Mouse (Mus musculus): ENCODE data around the gene Snx11. TPM values are rescaled to one million over a fixed set of nuclear protein-coding genes. Genes with fewer than 3 reads are reported as not detected.

Snx11 gene
- polyA plus RNA-seq, 1 experiment: 17.6 TPM

DNA sequence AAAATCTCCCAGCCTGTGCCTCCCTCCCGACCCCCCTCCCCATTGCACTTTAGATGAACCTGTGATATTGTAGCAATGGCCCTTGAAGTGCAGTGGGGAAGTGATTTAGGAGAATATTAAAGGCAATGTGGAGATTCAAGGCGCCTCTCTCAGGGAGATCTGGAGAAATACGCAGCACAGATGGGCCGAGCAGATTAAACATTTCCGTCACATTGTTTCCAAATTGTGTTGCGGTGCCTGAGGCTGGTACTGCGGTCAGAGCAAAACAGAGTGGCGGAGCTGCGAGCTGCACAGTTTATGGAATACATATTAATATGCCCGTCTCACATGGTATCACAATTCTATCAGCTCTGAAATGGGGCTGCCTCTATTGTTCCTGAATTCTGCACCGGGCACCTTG, 34.4 kb downstream of the Snx11 start:
- TF ChIP-seq MAX (IDR thresholded peaks at IDR 0.05): no peak
- no peak for TF ChIP-seq USF1 (IDR thresholded peaks at IDR 0.05; ENCODE audit: low read depth)
- no peak for TF ChIP-seq CEBPB (IDR thresholded peaks at IDR 0.05; ENCODE audit: low read depth)
- TF ChIP-seq MYOG (IDR thresholded peaks at IDR 0.05; ENCODE audit: control insufficient read depth, extremely low read depth, insufficient read length): no peak
- no peak for TF ChIP-seq CTCF (IDR thresholded peaks at IDR 0.05; ENCODE audit: control insufficient read depth, insufficient read depth, insufficient read length)
- no peak for TF ChIP-seq FOSL1 (IDR thresholded peaks at IDR 0.05; ENCODE audit: insufficient read depth, low read length, poor library complexity, severe bottlenecking)
- no peak for TF ChIP-seq MYOD1 (IDR thresholded peaks at IDR 0.05; ENCODE audit: control insufficient read depth, insufficient read length, low read depth)
- Histone ChIP-seq H3K4me3 (ENCODE audit: insufficient read depth, poor library complexity, severe bottlenecking) (no peak overlapping the region), H3K79me2 (ENCODE audit: control insufficient read depth, insufficient read depth) (no peaks in the 10 kb centered on the region), H3K79me3 (ENCODE audit: low read depth) (no peaks in the 10 kb centered on the region), H3K27me3 (ENCODE audit: control insufficient read depth, insufficient read depth, insufficient read length) (peaks cover 28% of the 10 kb centered on the region), H3ac (ENCODE audit: control insufficient read depth, insufficient read length, low read depth) (no peak overlapping the region), H3K36me3 (ENCODE audit: control insufficient read depth, insufficient read depth) (no peaks in the 10 kb centered on the region)

DNA sequence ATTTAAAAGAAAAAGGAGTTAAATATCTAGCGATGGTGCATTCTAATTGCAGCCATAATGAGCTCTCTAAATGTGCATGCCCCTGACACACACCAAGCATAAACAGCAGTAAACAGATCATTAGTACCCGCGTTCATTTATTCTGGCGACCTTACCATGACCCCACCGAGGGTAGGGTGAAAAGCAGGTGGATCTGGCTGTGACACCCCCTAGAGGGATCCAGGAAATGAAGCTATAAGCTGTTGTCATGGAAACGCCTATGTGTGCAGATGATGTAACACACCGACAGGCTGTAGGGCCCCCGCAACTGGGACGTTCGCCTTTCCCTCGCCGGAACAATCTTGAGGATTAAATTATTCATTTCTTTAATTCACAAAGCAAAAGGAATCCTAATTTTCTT, 35.4 kb downstream of the Snx11 start:
- Histone ChIP-seq H3K36me3 (ENCODE audit: control insufficient read depth, insufficient read depth) (no peaks in the 10 kb centered on the region), H3K27me3 (ENCODE audit: control insufficient read depth, insufficient read depth, insufficient read length) (peaks cover 33% of the 10 kb centered on the region), H3K79me3 (ENCODE audit: low read depth) (no peaks in the 10 kb centered on the region), H3K4me3 (ENCODE audit: insufficient read depth, poor library complexity, severe bottlenecking) (no peak overlapping the region), H3ac (ENCODE audit: control insufficient read depth, insufficient read length, low read depth) (no peak overlapping the region), H3K79me2 (ENCODE audit: control insufficient read depth, insufficient read depth) (no peaks in the 10 kb centered on the region)
- TF ChIP-seq FOSL1 (IDR thresholded peaks at IDR 0.05; ENCODE audit: insufficient read depth, low read length, poor library complexity, severe bottlenecking) (no peak), USF1 (IDR thresholded peaks at IDR 0.05; ENCODE audit: low read depth) (no peak)

DNA sequence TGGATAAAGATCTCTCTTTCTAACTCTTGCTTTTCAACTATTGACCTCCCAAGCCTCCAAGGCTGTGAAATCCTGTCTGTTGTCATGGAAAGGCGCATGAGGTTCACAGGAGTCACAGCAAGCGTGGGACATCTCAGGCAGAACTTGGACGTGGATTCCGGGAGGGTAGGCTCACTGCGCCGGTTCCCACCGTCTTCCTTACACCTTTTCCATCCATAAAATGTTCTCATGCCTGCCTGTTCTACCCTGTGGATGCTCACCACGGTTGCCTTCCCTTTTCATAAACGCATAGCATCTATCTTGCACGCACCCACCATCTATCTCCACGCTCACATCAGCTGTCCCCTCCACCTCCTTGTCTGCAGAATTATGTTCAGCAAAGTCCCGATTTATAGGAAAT, 36.6 kb downstream of the Snx11 start:
- TF ChIP-seq CTCF (IDR thresholded peaks at IDR 0.05; ENCODE audit: control insufficient read depth, insufficient read depth, insufficient read length) (no peak), FOSL1 (IDR thresholded peaks at IDR 0.05; ENCODE audit: insufficient read depth, low read length, poor library complexity, severe bottlenecking) (no peak), MYOD1 (IDR thresholded peaks at IDR 0.05; ENCODE audit: control insufficient read depth, insufficient read length, low read depth) (no peak), MAX (IDR thresholded peaks at IDR 0.05) (no peak), CEBPB (IDR thresholded peaks at IDR 0.05; ENCODE audit: low read depth) (no peak), MYOG (IDR thresholded peaks at IDR 0.05; ENCODE audit: control insufficient read depth, extremely low read depth, insufficient read length) (no peak)
- H3ac ChIP-seq (ENCODE audit: control insufficient read depth, insufficient read length, low read depth): no peak overlapping the region
- H3K4me3 ChIP-seq (ENCODE audit: insufficient read depth, poor library complexity, severe bottlenecking): no peak overlapping the region
- H3K79me3 ChIP-seq (ENCODE audit: low read depth): no peaks in the 10 kb centered on the region
- no peaks in the 10 kb centered on the region for H3K79me2 ChIP-seq (ENCODE audit: control insufficient read depth, insufficient read depth)
- H3K27me3 ChIP-seq (ENCODE audit: control insufficient read depth, insufficient read depth, insufficient read length): peaks cover 41% of the 10 kb centered on the region
- no peaks in the 10 kb centered on the region for H3K36me3 ChIP-seq (ENCODE audit: control insufficient read depth, insufficient read depth)

DNA sequence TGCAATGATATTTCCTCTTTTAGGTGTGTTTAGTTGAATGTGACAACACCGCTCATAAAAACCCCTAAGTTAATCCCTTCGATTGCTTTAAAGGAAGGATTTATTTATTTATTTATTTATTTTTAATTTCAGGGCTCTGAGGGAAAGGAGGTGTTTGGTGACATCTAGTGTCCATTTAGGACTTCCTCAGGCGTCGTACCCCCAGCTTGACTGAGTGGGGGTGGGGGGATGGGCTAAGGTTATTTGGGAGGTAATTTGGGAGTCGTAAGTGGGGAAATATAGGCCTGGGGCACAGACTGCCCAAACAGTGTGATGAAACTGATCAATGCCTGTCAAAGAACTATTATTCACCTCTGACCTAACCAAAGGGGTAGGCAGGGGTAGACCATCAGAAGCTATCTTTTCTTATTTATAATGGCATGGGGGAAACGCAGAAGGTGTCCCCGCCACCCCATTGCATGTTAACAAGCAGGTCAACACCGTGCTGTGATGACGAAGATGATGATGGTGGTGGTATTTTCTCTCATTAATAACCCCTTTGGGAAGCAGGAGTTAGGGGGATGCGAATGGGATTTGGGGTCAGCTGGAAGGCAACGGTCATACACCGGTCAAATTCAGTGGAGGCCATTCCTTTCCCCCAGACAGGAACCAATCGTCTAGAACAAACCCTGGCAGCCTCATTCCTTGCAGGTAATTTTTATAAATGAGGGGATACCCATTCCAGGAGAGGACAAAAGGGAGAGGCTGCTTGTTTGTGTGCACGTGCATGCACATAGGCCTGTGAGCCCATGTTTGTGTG, 39.5 kb downstream of the Snx11 start:
- Histone ChIP-seq H3K27me3 (ENCODE audit: control insufficient read depth, insufficient read depth, insufficient read length) (peaks cover 45% of the 10 kb centered on the region), H3K79me3 (ENCODE audit: low read depth) (no peaks in the 10 kb centered on the region), H3K4me3 (ENCODE audit: insufficient read depth, poor library complexity, severe bottlenecking) (no peak overlapping the region), H3K79me2 (ENCODE audit: control insufficient read depth, insufficient read depth) (no peaks in the 10 kb centered on the region), H3K36me3 (ENCODE audit: control insufficient read depth, insufficient read depth) (no peaks in the 10 kb centered on the region), H3ac (ENCODE audit: control insufficient read depth, insufficient read length, low read depth) (no peak overlapping the region)
- TF ChIP-seq MYOD1 (IDR thresholded peaks at IDR 0.05; ENCODE audit: control insufficient read depth, insufficient read length, low read depth): no peak
- no peak for TF ChIP-seq USF1 (IDR thresholded peaks at IDR 0.05; ENCODE audit: low read depth)
- TF ChIP-seq CEBPB (IDR thresholded peaks at IDR 0.05; ENCODE audit: low read depth): no peak
- no peak for TF ChIP-seq MAX (IDR thresholded peaks at IDR 0.05)
- TF ChIP-seq CTCF (IDR thresholded peaks at IDR 0.05; ENCODE audit: control insufficient read depth, insufficient read depth, insufficient read length): no peak
- TF ChIP-seq MYOG (IDR thresholded peaks at IDR 0.05; ENCODE audit: control insufficient read depth, extremely low read depth, insufficient read length): no peak
- TF ChIP-seq FOSL1 (IDR thresholded peaks at IDR 0.05; ENCODE audit: insufficient read depth, low read length, poor library complexity, severe bottlenecking): no peak

DNA sequence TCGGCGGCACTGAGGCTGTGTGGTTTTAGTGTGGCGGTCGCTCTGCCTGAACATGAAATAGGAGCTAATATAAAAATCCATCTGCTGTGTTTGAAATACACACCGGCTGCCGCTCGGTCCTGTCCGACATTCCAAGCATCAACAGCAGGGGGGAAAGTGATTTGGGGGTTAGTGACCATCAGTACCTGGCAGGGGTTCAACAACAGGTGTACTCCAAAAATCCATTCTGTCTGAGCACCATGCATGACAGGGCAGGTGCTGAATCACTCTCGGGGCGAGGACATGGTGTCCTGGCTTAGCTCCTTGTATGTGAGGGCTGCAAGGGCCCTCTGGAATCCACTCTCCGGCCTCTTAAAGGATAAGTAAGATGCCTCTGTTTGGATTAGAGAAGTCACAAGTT, 41.0 kb downstream of the Snx11 start:
- no peak for TF ChIP-seq CTCF (IDR thresholded peaks at IDR 0.05; ENCODE audit: control insufficient read depth, insufficient read depth, insufficient read length)
- no peak for TF ChIP-seq MYOD1 (IDR thresholded peaks at IDR 0.05; ENCODE audit: control insufficient read depth, insufficient read length, low read depth)
- TF ChIP-seq CEBPB (IDR thresholded peaks at IDR 0.05; ENCODE audit: low read depth): no peak
- TF ChIP-seq USF1 (IDR thresholded peaks at IDR 0.05; ENCODE audit: low read depth): no peak
- no peak for TF ChIP-seq FOSL1 (IDR thresholded peaks at IDR 0.05; ENCODE audit: insufficient read depth, low read length, poor library complexity, severe bottlenecking)
- no peak for TF ChIP-seq MYOG (IDR thresholded peaks at IDR 0.05; ENCODE audit: control insufficient read depth, extremely low read depth, insufficient read length)
- no peak for TF ChIP-seq MAX (IDR thresholded peaks at IDR 0.05)
- Histone ChIP-seq H3K4me3 (ENCODE audit: insufficient read depth, poor library complexity, severe bottlenecking) (no peak overlapping the region), H3K79me2 (ENCODE audit: control insufficient read depth, insufficient read depth) (no peaks in the 10 kb centered on the region), H3K27me3 (ENCODE audit: control insufficient read depth, insufficient read depth, insufficient read length) (peaks cover 51% of the 10 kb centered on the region), H3ac (ENCODE audit: control insufficient read depth, insufficient read length, low read depth) (no peak overlapping the region), H3K36me3 (ENCODE audit: control insufficient read depth, insufficient read depth) (no peaks in the 10 kb centered on the region), H3K79me3 (ENCODE audit: low read depth) (no peaks in the 10 kb centered on the region)

DNA sequence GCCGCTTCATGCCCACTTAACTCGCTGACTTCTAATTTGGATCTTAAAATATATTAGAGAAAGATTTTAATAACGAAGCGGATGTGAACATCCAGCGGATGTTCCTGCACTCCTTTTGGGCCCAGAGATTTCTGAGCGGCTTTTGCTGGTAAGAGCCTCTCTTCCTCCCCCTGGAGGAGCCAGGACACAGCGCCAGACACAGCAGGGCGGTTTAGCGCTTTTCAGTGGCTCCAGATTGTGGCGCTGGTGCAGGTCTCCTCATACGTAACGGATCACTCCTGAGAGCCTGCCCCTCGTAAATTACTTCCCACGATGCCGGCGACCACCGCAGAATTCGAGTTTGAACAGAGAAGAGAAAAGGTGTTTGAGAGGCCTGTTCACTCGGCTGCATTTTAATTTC, 41.5 kb downstream of the Snx11 start:
- Histone ChIP-seq H3K4me3 (ENCODE audit: insufficient read depth, poor library complexity, severe bottlenecking) (no peak overlapping the region), H3K79me2 (ENCODE audit: control insufficient read depth, insufficient read depth) (no peaks in the 10 kb centered on the region), H3K27me3 (ENCODE audit: control insufficient read depth, insufficient read depth, insufficient read length) (peaks cover 47% of the 10 kb centered on the region), H3K36me3 (ENCODE audit: control insufficient read depth, insufficient read depth) (no peaks in the 10 kb centered on the region), H3ac (ENCODE audit: control insufficient read depth, insufficient read length, low read depth) (no peak overlapping the region), H3K79me3 (ENCODE audit: low read depth) (no peaks in the 10 kb centered on the region)
- TF ChIP-seq MAX (IDR thresholded peaks at IDR 0.05) (no peak), CTCF (IDR thresholded peaks at IDR 0.05; ENCODE audit: control insufficient read depth, insufficient read depth, insufficient read length) (no peak), CEBPB (IDR thresholded peaks at IDR 0.05; ENCODE audit: low read depth) (no peak), MYOG (IDR thresholded peaks at IDR 0.05; ENCODE audit: control insufficient read depth, extremely low read depth, insufficient read length) (no peak), USF1 (IDR thresholded peaks at IDR 0.05; ENCODE audit: low read depth) (no peak), FOSL1 (IDR thresholded peaks at IDR 0.05; ENCODE audit: insufficient read depth, low read length, poor library complexity, severe bottlenecking) (no peak), MYOD1 (IDR thresholded peaks at IDR 0.05; ENCODE audit: control insufficient read depth, insufficient read length, low read depth) (no peak)
